Mouse (Mus musculus) hindbrain, embryonic 10.5 days (tissue): ENCODE results near the gene Sbds. TPM values are rescaled to one million over a fixed set of nuclear protein-coding genes. Genes with fewer than 3 reads are reported as not detected.

Experiments used
- DNase-seq: peaks from one replicate; pipeline ENCODE4 v3.0.0-alpha.2; 2017; ENCODE audit warnings: low spot score
- H3K27ac ChIP-seq: fragments of 300-500 bp; sonication (generic); 2 replicates; pipeline ENCODE4 v1.5.1; 2016; ENCODE audit warnings: mild to moderate bottlenecking, moderate library complexity
- H3K27me3 ChIP-seq: fragments of 300-500 bp; sonication (generic); 2 replicates; pipeline ENCODE4 v1.6.1; 2016; ENCODE audit warnings: mild to moderate bottlenecking; ENCODE audit not compliant: poor library complexity, insufficient read depth, severe bottlenecking
- H3K36me3 ChIP-seq: fragments of 300-500 bp; sonication (generic); 2 replicates; pipeline ENCODE4 v1.6.1; 2016; ENCODE audit warnings: mild to moderate bottlenecking, moderate library complexity
- H3K4me1 ChIP-seq: fragments of 300-500 bp; sonication (generic); replicated peaks from 2 replicates; pipeline ENCODE4 v1.6.1; 2016; ENCODE audit warnings: mild to moderate bottlenecking
- H3K4me3 ChIP-seq: fragments of 300-500 bp; sonication (generic); 2 replicates; pipeline ENCODE4 v1.5.1; 2016; ENCODE audit warnings: mild to moderate bottlenecking, moderate library complexity
- H3K9me3 ChIP-seq: fragments of 300-500 bp; sonication (generic); 2 replicates; pipeline ENCODE4 v1.6.1; 2016; ENCODE audit warnings: mild to moderate bottlenecking, moderate library complexity
- WGBS: fragments of 180-500 bp; shearing (Covaris S2); methylation state at CpG from one replicate; pipeline ENCODE4 v1.1.7; 2016; 5-methylcytosine and 5-hydroxymethylcytosine counted together
- polyA plus RNA-seq: library from polyadenylated mRNA; unstranded; fragments of >200 nt; fragmentation: Nextera tagmentation; extraction: Ambion mirVana; gene quantifications from 2 replicates; pipeline ENCODE4 v1.2.1, GENCODE M21; 2016

Sbds gene
- polyA plus RNA-seq: 64.4 and 77.3 TPM in 2 replicates

DNA sequence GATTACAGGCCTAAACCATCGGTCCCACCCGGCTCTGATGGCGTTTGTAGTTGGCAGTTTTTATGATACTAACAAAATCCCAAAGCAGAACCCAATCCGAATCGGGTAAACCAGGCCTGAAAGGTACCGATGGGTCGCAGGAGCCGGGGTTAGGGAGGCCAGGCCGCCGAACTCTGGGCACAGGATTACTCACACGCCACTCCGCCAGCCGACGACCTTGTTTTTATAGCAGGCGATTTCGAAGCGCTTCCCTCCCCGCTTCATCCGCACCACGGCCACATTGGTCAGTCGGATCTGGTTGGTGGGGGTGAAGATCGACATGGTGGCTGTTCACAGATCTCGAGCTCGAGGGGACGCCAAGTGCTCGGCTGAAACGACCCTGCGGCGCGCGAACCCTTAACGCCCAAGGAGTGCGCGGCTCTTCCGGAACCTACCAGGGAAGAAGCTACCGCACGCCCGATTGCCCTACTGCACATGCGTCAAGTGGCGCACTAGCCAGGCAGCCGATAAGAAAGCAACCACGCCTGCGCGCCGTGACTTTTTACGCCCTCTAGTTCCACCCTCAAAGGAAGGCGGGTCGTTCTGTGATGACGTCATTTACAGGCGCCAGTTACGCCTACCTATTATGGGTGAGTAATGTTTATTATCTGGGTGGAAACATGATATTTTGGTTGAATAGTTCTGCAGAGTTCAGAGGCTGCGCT, at the start of gene Sbds, which contains the start of gene Tyw1:
Sbds (minus strand) TSS at position 514 of the 704 bp plus-strand sequence.
Tyw1 (plus strand) TSS at position 603 of the 704 bp plus-strand sequence.
- H3K27me3 ChIP-seq: no peaks in the 10 kb centered on the region
- DNase-seq: peak; percentile 97
- peaks cover 23% of the 10 kb centered on the region for H3K4me1 ChIP-seq
- H3K36me3 ChIP-seq: peaks cover 39% of the 10 kb centered on the region
- peak within 1 kb of the TSS; percentile 91 for H3K27ac ChIP-seq
- H3K9me3 ChIP-seq: no peaks in the 10 kb centered on the region
- peak within 1 kb of the TSS; percentile 71 for H3K4me3 ChIP-seq
- WGBS: under 1% methylated on average over 52 of the region's 52 CpGs

- H3K36me3 ChIP-seq: peaks cover 88% of the 10 kb centered on the region
- DNase-seq: no peak
- H3K4me1 ChIP-seq: no peaks in the 10 kb centered on the region
- WGBS: 94% methylated on average over 6 of the region's 6 CpGs
- no peaks in the 10 kb centered on the region for H3K27me3 ChIP-seq
- no peak overlapping the region for H3K27ac ChIP-seq
- 0 out of 2 replicates have a peak, but pooled peaks cover 3% of the 10 kb centered on the region for H3K9me3 ChIP-seq
- no peak overlapping the region for H3K4me3 ChIP-seq
Observed at GRCm38 (mm10) chr5:130303611-130304010, 48.3 kb upstream of the Sbds start.

GRCm38 (mm10) chr5:130299526-130299925, 44.2 kb upstream of the Sbds start:
- DNase-seq: no peak
- Histone ChIP-seq H3K9me3 (no peaks in the 10 kb centered on the region), H3K27ac (no peak overlapping the region), H3K36me3 (peaks cover 95% of the 10 kb centered on the region), H3K4me1 (no peaks in the 10 kb centered on the region), H3K4me3 (no peak overlapping the region), H3K27me3 (no peaks in the 10 kb centered on the region)
- WGBS: 95% methylated on average over 8 of the region's 8 CpGs

GRCm38 (mm10) chr5:130298831-130299460, 43.6 kb upstream of the Sbds start:
- H3K27ac ChIP-seq: no peak overlapping the region
- H3K9me3 ChIP-seq: no peaks in the 10 kb centered on the region
- no peak overlapping the region for H3K4me3 ChIP-seq
- H3K36me3 ChIP-seq: peaks cover 95% of the 10 kb centered on the region
- DNase-seq: no peak
- 90% methylated on average over 9 of the region's 9 CpGs for WGBS
- no peaks in the 10 kb centered on the region for H3K4me1 ChIP-seq
- H3K27me3 ChIP-seq: no peaks in the 10 kb centered on the region

- 76% methylated on average over 5 of the region's 5 CpGs for WGBS
- no peak for DNase-seq
Observed at GRCm38 (mm10) chr5:130296071-130296470, 40.7 kb upstream of the Sbds start.

DNA sequence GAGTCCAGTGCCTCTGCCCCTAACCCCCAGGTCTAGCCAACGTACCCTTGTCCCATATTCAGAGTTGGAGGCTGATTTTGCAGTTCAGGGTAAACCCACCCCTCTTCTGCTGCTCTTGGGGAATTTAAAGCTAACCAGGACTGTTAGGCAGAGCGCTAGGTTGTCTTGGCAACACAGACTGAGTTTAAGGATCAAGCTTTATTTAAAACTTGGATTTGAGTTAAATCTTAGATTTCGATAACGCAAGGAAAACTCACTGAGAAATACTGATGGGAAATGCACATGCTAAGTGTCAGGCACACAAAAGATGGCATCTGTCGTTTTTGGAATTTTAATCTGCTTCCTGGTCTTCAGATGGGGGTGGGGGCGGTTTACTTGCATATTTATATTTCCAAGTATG, 39.3 kb upstream of the Sbds start:
- Histone ChIP-seq H3K4me1 (no peaks in the 10 kb centered on the region), H3K27ac (no peak overlapping the region), H3K4me3 (no peak overlapping the region), H3K27me3 (no peaks in the 10 kb centered on the region), H3K9me3 (peaks cover 3% of the 10 kb centered on the region; the same call in 1 of the 2 replicates), H3K36me3 (peaks cover 96% of the 10 kb centered on the region)
- no peak for DNase-seq
- WGBS: 93% methylated on average over 6 of the region's 6 CpGs

More at GRCm38 (mm10) chr5:130296071-130296470, 40.7 kb upstream of the Sbds start:
- H3K4me1 ChIP-seq: no peaks in the 10 kb centered on the region
- H3K36me3 ChIP-seq: peaks cover 96% of the 10 kb centered on the region
- H3K27me3 ChIP-seq: no peaks in the 10 kb centered on the region
- H3K9me3 ChIP-seq: no peaks in the 10 kb centered on the region
- no peak overlapping the region for H3K27ac ChIP-seq
- no peak overlapping the region for H3K4me3 ChIP-seq

GRCm38 (mm10) chr5:130293941-130294340, 38.6 kb upstream of the Sbds start:
- Histone ChIP-seq H3K27me3 (no peaks in the 10 kb centered on the region), H3K36me3 (peaks cover 96% of the 10 kb centered on the region), H3K4me3 (no peak overlapping the region), H3K27ac (no peak overlapping the region), H3K9me3 (peaks cover 3% of the 10 kb centered on the region; the same call in 1 of the 2 replicates), H3K4me1 (no peaks in the 10 kb centered on the region)
- WGBS: 80% methylated on average over 5 of the region's 5 CpGs
- no peak for DNase-seq

DNA sequence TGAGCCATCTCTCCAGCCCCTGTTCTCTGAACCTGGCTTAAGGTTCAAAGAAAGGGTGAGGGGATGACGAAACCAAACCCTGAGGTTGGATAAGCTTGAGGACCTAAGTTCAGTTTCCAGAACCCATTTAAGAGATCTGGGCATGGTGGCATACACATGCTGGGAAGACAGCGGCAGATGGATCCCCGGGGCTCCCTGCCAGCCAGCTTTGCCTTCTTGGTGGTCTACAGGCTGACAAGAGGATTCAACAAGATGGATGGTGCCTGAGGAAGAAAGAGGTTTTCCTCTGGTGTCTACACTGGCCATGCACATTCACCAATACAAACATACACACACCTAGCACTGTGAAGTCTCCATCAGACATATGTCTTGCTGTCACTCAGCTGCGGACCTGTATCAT, 37.6 kb upstream of the Sbds start:
- no peaks in the 10 kb centered on the region for H3K27me3 ChIP-seq
- 90% methylated on average over 4 of the region's 4 CpGs for WGBS
- no peaks in the 10 kb centered on the region for H3K4me1 ChIP-seq
- no peak overlapping the region for H3K4me3 ChIP-seq
- peaks cover 3% of the 10 kb centered on the region; the same call in 1 of the 2 replicates for H3K9me3 ChIP-seq
- peaks cover 96% of the 10 kb centered on the region for H3K36me3 ChIP-seq
- no peak for DNase-seq
- no peak overlapping the region for H3K27ac ChIP-seq

- no peaks in the 10 kb centered on the region for H3K4me1 ChIP-seq
- H3K36me3 ChIP-seq: peaks cover 95% of the 10 kb centered on the region
- H3K27ac ChIP-seq: no peak overlapping the region
- no peak for DNase-seq
- H3K9me3 ChIP-seq: peaks cover 3% of the 10 kb centered on the region; the same call in 1 of the 2 replicates
- 93% methylated on average over 12 of the region's 12 CpGs for WGBS
- no peak overlapping the region for H3K4me3 ChIP-seq
- H3K27me3 ChIP-seq: no peaks in the 10 kb centered on the region
Observed at GRCm38 (mm10) chr5:130290775-130291174, 35.4 kb upstream of the Sbds start.

DNA sequence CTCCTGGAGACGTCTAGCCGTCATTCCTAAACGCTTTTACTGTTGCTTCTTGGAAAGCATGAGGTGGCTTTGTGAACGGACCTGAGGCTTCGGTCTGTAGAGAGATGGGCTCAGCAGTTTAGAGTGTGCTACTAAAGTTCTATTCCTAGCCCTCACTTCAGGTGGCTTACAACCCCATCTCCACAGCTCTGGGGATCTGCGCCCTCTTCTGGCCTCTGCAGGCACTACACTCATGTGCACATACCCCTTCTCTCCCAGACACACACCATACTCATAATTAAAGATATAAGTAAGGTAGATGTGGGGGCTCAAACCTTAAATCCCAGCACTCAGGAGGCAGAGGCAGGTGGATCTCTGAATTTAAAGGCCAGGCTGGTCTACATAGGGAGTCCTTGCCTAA, 34.9 kb upstream of the Sbds start:
- Histone ChIP-seq H3K4me1 (no peaks in the 10 kb centered on the region), H3K9me3 (peaks cover 3% of the 10 kb centered on the region; the same call in 1 of the 2 replicates), H3K4me3 (no peak overlapping the region), H3K36me3 (peaks cover 95% of the 10 kb centered on the region), H3K27me3 (no peaks in the 10 kb centered on the region), H3K27ac (no peak overlapping the region)
- WGBS: 98% methylated on average over 6 of the region's 6 CpGs
- DNase-seq: no peak

DNA sequence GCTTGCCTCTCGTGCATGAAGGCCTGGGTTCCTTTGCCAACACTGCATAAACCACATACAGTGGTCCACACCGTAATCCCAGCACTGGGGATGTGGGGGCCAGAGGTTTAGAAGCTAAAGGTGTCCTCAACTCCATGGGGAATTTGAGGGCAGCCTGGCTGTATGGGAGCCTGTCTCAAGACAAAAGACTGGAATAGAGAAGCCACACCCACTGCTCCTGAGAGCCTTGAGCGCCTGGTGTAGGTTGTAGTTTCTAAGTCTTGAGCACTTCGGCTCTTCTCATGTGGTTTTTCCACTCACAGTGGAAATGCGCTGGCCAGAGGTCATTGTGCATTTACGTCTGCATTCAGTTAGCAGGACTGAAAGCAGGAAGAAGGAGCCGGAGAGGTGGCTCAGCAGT, 32.8 kb upstream of the Sbds start:
- 94% methylated on average over 7 of the region's 7 CpGs for WGBS
- Histone ChIP-seq H3K4me3 (no peak overlapping the region), H3K36me3 (peaks cover 98% of the 10 kb centered on the region), H3K4me1 (no peaks in the 10 kb centered on the region), H3K27ac (no peak overlapping the region), H3K27me3 (no peaks in the 10 kb centered on the region), H3K9me3 (peaks cover 11% of the 10 kb centered on the region; the same call in 1 of the 2 replicates)
- no peak for DNase-seq

GRCm38 (mm10) chr5:130283079-130283732, 27.9 kb upstream of the Sbds start:
- WGBS: 96% methylated on average over 9 of the region's 9 CpGs

More at GRCm38 (mm10) chr5:130283079-130283732, 27.9 kb upstream of the Sbds start:
- H3K9me3 ChIP-seq: peaks cover 9% of the 10 kb centered on the region; the same call in 1 of the 2 replicates
- H3K27ac ChIP-seq: no peak overlapping the region
- no peaks in the 10 kb centered on the region for H3K4me1 ChIP-seq
- no peak for DNase-seq
- no peak overlapping the region for H3K4me3 ChIP-seq
- H3K36me3 ChIP-seq: peaks cover 99% of the 10 kb centered on the region
- no peaks in the 10 kb centered on the region for H3K27me3 ChIP-seq
